Mouse (Mus musculus) lung, postnatal 0 days (tissue): ENCODE data around the gene Mthfd1l.

ENCODE experiments used
- CTCF ChIP-seq: IDR thresholded peaks from 2 replicates; pipeline ENCODE4 v1.5.1; 2016; ENCODE audit warnings: antibody characterized with exemption, mild to moderate bottlenecking
- EP300 ChIP-seq: IDR thresholded peaks from 2 replicates; pipeline ENCODE4 v1.6.1; 2016; ENCODE audit warnings: antibody characterized with exemption, mild to moderate bottlenecking, control low read depth

DNA sequence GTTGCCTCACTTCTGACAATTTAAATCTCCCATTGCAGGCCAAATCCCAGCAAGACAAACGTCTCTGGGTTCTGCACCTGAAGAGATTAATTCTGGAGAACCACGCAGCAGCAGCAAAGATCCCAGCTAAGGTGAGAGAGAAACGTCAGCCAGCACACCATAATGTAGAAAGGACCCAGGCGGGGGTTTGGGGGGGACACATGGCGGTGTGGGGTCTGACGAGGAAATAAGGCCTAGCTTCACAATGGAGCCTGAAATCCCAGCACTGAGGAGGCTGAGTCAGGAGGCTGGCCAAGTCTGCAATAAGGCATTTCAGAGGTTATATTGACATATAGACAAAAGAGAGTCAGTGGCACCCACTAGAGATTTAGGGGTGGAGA lies 32.3 kb upstream of the Mthfd1l start:
- TF ChIP-seq CTCF = no peak
- no peak for TF ChIP-seq EP300
